ENCODE assay signal across 8 mouse cellular contexts in the genomic region with DNA sequence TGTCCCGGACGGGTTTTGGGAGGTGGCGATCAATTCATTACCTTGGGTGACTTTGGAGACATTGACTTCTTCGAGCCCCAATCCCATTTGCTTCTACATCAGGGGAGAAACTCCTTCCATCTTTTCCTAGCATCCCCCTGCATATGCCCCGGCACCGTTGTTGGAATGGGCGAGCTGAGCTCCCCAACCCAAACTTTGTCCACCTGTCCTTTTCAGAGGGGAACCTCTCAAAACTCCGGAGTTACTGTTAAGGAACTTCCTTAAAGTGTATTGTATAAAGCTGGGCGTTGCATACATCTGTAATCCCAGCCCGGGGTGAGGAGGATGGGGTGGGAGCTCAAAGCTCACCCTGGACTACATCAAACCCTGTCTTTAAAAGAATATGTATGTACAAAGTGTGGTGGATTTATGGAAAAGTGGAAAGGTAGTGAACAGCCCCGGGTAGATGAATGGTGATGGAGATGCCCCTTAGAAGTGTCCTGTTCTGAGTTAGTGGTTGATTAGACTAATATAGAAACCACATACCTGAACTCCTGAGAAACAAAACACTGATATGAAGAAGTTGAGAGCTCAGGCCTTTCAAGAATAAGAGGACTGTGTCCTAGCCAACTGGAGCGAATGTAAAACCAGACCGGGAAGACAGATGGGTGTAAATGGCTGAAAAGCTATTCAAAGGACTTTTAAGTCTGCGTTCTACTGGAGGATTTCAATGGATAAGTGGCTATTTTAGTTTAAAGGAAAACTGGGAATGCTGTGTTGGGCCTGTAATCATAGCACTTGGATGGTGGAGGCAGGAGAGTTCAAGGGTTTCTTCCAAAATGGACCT. TPM values are rescaled to one million over a fixed set of nuclear protein-coding genes. Genes with fewer than 3 reads are reported as not detected.
DNase-seq lines count a peak whose midpoint lies in the region; ATAC-seq and TF ChIP-seq lines count a peak whose summit lies in the region.

No protein-coding gene starts in this region.

- WGBS in kidney, adult 2 months = 13% methylated on average over 14 of the region's 14 CpGs
- WGBS in hindbrain, embryonic 14.5 days = 11% methylated on average over 14 of the region's 14 CpGs
- WGBS in midbrain, embryonic 14.5 days = 15% methylated on average over 14 of the region's 14 CpGs

- peak overlapping the region; percentile 76 for H3K4me3 ChIP-seq in kidney, adult 2 months (ENCODE audit: insufficient read depth, low read depth, low read length)
- H3K4me3 ChIP-seq in hindbrain, embryonic 14.5 days (replicated peaks; ENCODE audit: low read length) = peak overlapping the region; percentile 70
- peak overlapping the region; percentile 66 for H3K4me3 ChIP-seq in midbrain, embryonic 14.5 days (replicated peaks; ENCODE audit: low read depth, low read length)

- DNase-seq in kidney, adult 2 months = no peak
- DNase-seq in kidney, postnatal 10 days = no peak
- peak; percentile 54 for DNase-seq in brain, embryonic 14.5 days (ENCODE audit: low read depth)
- DNase-seq in hindbrain, embryonic 14.5 days (ENCODE audit: low spot score) = no peak
- no peak for DNase-seq in midbrain, embryonic 14.5 days
- DNase-seq in right cerebral cortex, postnatal 14 days = no peak
- no peak for DNase-seq in kidney, postnatal 36 days
- no peak for DNase-seq in left cerebral cortex, postnatal 10 days (ENCODE audit: extremely low spot score in 1 of 2, low spot score in 2 of 2)

- TF ChIP-seq POLR2A in kidney, adult 2 months (IDR thresholded peaks at IDR 0.05; ENCODE audit: low read depth, low read length) = no peak
- no peak for TF ChIP-seq POLR2A in brain, embryonic 14.5 days (IDR thresholded peaks at IDR 0.05; ENCODE audit: borderline replicate concordance, extremely low read depth, insufficient read depth, insufficient read length, poor library complexity, severe bottlenecking)

- no peaks in the 10 kb centered on the region for H3K27me3 ChIP-seq in kidney, adult 2 months (replicated peaks; ENCODE audit: control insufficient read depth, insufficient read depth, low read length)
- no peaks in the 10 kb centered on the region for H3K27me3 ChIP-seq in hindbrain, embryonic 14.5 days (ENCODE audit: control insufficient read depth, insufficient read depth, low read length)
- H3K27me3 ChIP-seq in midbrain, embryonic 14.5 days (ENCODE audit: control insufficient read depth, insufficient read depth, low read length) = no peaks in the 10 kb centered on the region

- H3K9ac ChIP-seq in hindbrain, embryonic 14.5 days = peak overlapping the region; percentile 76
- H3K9ac ChIP-seq in midbrain, embryonic 14.5 days (replicated peaks; ENCODE audit: low read length) = peak overlapping the region; percentile 72

- TF ChIP-seq CTCF in kidney, adult 2 months (conservative IDR thresholded peaks at IDR 0.05; ENCODE audit: insufficient read depth, insufficient read length, low read depth, low read length) = no peak
- TF ChIP-seq CTCF in brain, embryonic 14.5 days (IDR thresholded peaks at IDR 0.05; ENCODE audit: borderline replicate concordance, extremely low read depth, insufficient read depth, insufficient read length) = no peak

- no peaks in the 10 kb centered on the region for H3K9me3 ChIP-seq in hindbrain, embryonic 14.5 days (ENCODE audit: control insufficient read depth, low read length)
- no peaks in the 10 kb centered on the region for H3K9me3 ChIP-seq in midbrain, embryonic 14.5 days (ENCODE audit: control insufficient read depth, low read length)

- peak overlapping the region; percentile 87 for H3K27ac ChIP-seq in kidney, adult 2 months (ENCODE audit: insufficient read depth, low read depth, low read length)
- H3K27ac ChIP-seq in hindbrain, embryonic 14.5 days = peak overlapping the region; percentile 86
- no peak overlapping the region for H3K27ac ChIP-seq in midbrain, embryonic 14.5 days (replicated peaks; ENCODE audit: low read depth, low read length)

- no peaks in the 10 kb centered on the region for H3K4me1 ChIP-seq in kidney, adult 2 months (ENCODE audit: control insufficient read depth, insufficient read depth, low read length)
- H3K4me1 ChIP-seq in hindbrain, embryonic 14.5 days (replicated peaks; ENCODE audit: control insufficient read depth, insufficient read depth, low read length) = peaks cover 14% of the 10 kb centered on the region; the same call in 1 of the 2 replicates
- peaks cover 8% of the 10 kb centered on the region; the same call in 1 of the 2 replicates for H3K4me1 ChIP-seq in midbrain, embryonic 14.5 days (ENCODE audit: control insufficient read depth, insufficient read depth, low read length)

- no peaks in the 10 kb centered on the region for H3K36me3 ChIP-seq in kidney, adult 2 months (ENCODE audit: control insufficient read depth, insufficient read depth, low read length)
- peaks cover 3% of the 10 kb centered on the region; the same call in 1 of the 2 replicates for H3K36me3 ChIP-seq in hindbrain, embryonic 14.5 days (replicated peaks; ENCODE audit: control insufficient read depth, insufficient read depth)
- H3K36me3 ChIP-seq in midbrain, embryonic 14.5 days (ENCODE audit: control insufficient read depth, insufficient read depth, low read length) = no peaks in the 10 kb centered on the region

- ATAC-seq in hindbrain, embryonic 14.5 days (ENCODE audit: low FRiP score) = 0 out of 2 replicates have a peak, but pooled peaks have one; percentile 3
- peak; percentile 29; the same call in 1 of the 2 replicates for ATAC-seq in midbrain, embryonic 14.5 days (ENCODE audit: low FRiP score, low TSS enrichment)

- peak overlapping the region; percentile 71 for H3K4me2 ChIP-seq in hindbrain, embryonic 14.5 days (replicated peaks)
- peak overlapping the region; percentile 74 for H3K4me2 ChIP-seq in midbrain, embryonic 14.5 days (ENCODE audit: low read length)

- intact Hi-C loops in left cerebral cortex, postnatal 10 days (cut with DNase I) = loop anchor here (5.0 kb wide), 1 partner anchor 63 kb away; a partner anchor contains a TSS

RNA-seq across cellular contexts. Expression of a gene that starts 0.7 kb away (rescaled TPM):
- polyA plus RNA-seq in kidney, adult 2 months (2012; rRNA removed) = 6.3 and 7.7 TPM in 2 replicates
- 11.0 and 13.5 TPM in 2 replicates for polyA plus RNA-seq in brain, embryonic 14.5 days (2012; rRNA removed)
- polyA plus RNA-seq in hindbrain, embryonic 14.5 days (2014; fragmentation: Nextera tagmentation; extraction: Ambion mirVana) = 5.9 and 9.1 TPM in 2 replicates
- 5.0 and 6.7 TPM in 2 replicates for polyA plus RNA-seq in midbrain, embryonic 14.5 days (2014; fragmentation: Nextera tagmentation; extraction: Ambion mirVana)
- total RNA-seq in left cerebral cortex, postnatal 10 days (2021) = 10 to 100 TPM; 14.2 to 14.6 TPM
